Mouse (Mus musculus): Measurements from ENCODE around the gene Rab33b. TPM values are rescaled to one million over a fixed set of nuclear protein-coding genes. Genes with fewer than 3 reads are reported as not detected.
A peak's percentile ranks its signal among the peaks of the same experiment; 100 is the strongest.

The Rab33b gene
- polyA plus RNA-seq, 1 experiment from 2014 or later: 13.6 TPM

DNA sequence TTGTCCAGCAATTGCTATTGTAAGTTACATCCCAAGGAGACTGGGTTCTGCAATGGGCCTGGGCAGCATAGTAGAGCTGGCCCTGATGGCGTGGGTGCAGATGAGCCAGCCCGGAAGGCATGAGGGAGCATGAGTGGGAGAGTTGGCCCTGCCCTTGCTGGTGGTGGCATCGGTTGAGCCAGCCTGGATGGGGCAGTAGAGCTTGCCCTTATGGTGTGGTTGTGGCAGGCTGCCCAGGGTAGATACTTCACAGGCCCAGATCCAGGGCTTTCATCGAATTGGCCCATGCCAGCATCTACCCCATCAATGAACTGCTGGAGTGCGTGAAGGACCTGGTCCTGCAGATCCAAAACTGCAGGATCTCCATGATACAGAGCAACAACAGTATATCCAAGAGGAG lies 28.3 kb downstream of the Rab33b start:
- no peaks in the 10 kb centered on the region for H3K27me3 ChIP-seq (replicated peaks)
- no peak overlapping the region for H3K4me2 ChIP-seq
- H3K4me3 ChIP-seq: no peak overlapping the region
- H3K9ac ChIP-seq: no peak overlapping the region
- no peak for ATAC-seq (ENCODE audit: extremely low read depth, insufficient number of reproducible peaks, low FRiP score, low TSS enrichment)
- H3K27ac ChIP-seq (replicated peaks): no peak overlapping the region
- WGBS: 84% methylated on average over 5 of the region's 5 CpGs
- H3K9me3 ChIP-seq: no peaks in the 10 kb centered on the region
- peaks cover 11% of the 10 kb centered on the region for H3K36me3 ChIP-seq
- 0 out of 2 replicates have a peak, but pooled peaks cover 4% of the 10 kb centered on the region for H3K4me1 ChIP-seq

DNA sequence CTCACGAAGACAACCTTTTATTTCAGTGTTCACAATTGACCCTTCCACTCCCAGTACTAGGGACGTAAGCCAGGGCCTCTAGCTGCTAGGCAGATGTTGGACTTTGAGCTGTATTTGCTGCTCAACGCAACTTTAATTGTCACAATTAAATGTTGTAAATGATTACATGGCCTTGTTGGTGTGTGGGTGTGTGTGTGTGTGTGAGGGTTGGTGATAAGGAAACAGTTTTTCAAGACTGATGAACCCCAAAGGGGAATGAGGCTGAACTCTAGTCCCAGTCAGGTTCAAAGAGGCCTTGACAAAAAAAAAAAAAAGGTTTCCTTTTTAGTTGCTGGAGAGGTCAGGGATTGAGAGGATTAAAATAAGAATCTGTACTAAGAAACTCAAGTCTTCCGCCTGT lies 33.7 kb downstream of the Rab33b start:
- Histone ChIP-seq H3K36me3 (peaks cover 57% of the 10 kb centered on the region), H3K9ac (no peak overlapping the region), H3K27ac (replicated peaks) (no peak overlapping the region), H3K27me3 (replicated peaks) (no peaks in the 10 kb centered on the region), H3K4me3 (no peak overlapping the region), H3K9me3 (no peaks in the 10 kb centered on the region), H3K4me1 (no peaks in the 10 kb centered on the region), H3K4me2 (no peak overlapping the region)
- no peak for ATAC-seq (ENCODE audit: extremely low read depth, insufficient number of reproducible peaks, low FRiP score, low TSS enrichment)
- 83% methylated on average over 4 of the region's 4 CpGs for WGBS

DNA sequence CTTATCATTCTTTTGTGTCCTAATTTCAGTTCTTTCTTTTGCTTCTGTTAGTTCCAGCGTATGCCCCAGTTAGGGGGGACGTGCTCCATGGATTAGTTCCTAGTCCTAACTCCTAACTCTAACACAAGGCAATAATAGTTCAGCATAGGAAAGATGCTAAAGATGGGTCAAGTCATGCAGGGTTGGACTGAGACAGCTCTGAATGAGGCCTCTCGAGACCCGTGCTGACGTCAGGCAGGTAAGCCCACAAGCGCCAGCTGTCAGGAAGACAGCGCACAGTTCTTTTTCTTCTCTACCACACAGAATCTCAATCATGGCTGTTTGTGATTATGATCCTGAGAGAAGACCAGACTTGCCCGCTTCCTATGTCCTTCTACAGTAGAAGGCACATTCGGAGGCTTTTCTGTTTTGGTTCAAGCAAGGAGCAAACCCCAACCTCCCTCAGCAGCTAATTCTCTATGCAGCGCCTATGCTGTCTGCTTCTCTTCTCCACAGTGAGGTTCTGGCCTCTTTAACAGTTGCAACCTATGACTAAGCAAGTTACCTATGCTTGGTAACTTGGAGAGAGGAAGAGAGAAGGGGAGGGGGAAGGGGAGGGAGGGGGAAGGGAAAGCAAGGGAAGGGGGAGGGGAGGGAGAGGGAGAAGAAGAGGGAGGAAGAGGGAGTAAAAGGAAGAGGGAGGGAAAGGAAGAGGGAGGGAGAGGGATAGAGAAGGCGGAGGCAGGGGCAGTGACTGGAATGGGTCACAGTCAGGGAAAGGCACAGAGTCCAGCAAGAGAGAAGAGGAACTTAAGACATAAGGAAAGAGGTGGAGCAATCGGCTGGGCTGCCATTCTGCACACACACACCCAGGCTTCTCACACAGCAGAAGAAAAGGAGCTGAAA lies 34.4 kb downstream of the Rab33b start:
- WGBS: 75% methylated on average over 12 of the region's 12 CpGs
- ATAC-seq (ENCODE audit: extremely low read depth, insufficient number of reproducible peaks, low FRiP score, low TSS enrichment): no peak
- Histone ChIP-seq H3K27ac (replicated peaks) (no peak overlapping the region), H3K4me1 (no peaks in the 10 kb centered on the region), H3K9me3 (no peaks in the 10 kb centered on the region), H3K4me3 (no peak overlapping the region), H3K9ac (no peak overlapping the region), H3K27me3 (replicated peaks) (no peaks in the 10 kb centered on the region), H3K36me3 (peaks cover 64% of the 10 kb centered on the region), H3K4me2 (0 out of 2 replicates have a peak overlapping the region, but pooled peaks have one; percentile 2)

GRCm38 (mm10) chr3:51518763-51519121 lies 35.0 kb downstream of the Rab33b start:
- Histone ChIP-seq H3K27ac (replicated peaks) (no peak overlapping the region), H3K4me1 (no peaks in the 10 kb centered on the region), H3K9me3 (no peaks in the 10 kb centered on the region), H3K4me2 (0 out of 2 replicates have a peak overlapping the region, but pooled peaks have one; percentile 2), H3K36me3 (peaks cover 70% of the 10 kb centered on the region), H3K9ac (no peak overlapping the region), H3K4me3 (no peak overlapping the region), H3K27me3 (replicated peaks) (no peaks in the 10 kb centered on the region)
- WGBS: 71% methylated on average over 8 of the region's 8 CpGs
- ATAC-seq (ENCODE audit: extremely low read depth, insufficient number of reproducible peaks, low FRiP score, low TSS enrichment): no peak

- Histone ChIP-seq H3K9me3 (no peaks in the 10 kb centered on the region), H3K4me2 (no peak overlapping the region), H3K9ac (no peak overlapping the region), H3K4me3 (no peak overlapping the region), H3K4me1 (no peaks in the 10 kb centered on the region), H3K27me3 (replicated peaks) (no peaks in the 10 kb centered on the region), H3K36me3 (peaks cover 86% of the 10 kb centered on the region), H3K27ac (replicated peaks) (no peak overlapping the region)
- 83% methylated on average over 14 of the region's 14 CpGs for WGBS
- ATAC-seq (ENCODE audit: extremely low read depth, insufficient number of reproducible peaks, low FRiP score, low TSS enrichment): no peak
Observed at GRCm38 (mm10) chr3:51521262-51521661, 37.5 kb downstream of the Rab33b start.

GRCm38 (mm10) chr3:51525186-51525785 lies 41.6 kb downstream of the Rab33b start:
- 81% methylated on average over 16 of the region's 16 CpGs for WGBS
- no peak for ATAC-seq (ENCODE audit: extremely low read depth, insufficient number of reproducible peaks, low FRiP score, low TSS enrichment)

GRCm38 (mm10) chr3:51526891-51527290 lies 43.2 kb downstream of the Rab33b start:
- H3K36me3 ChIP-seq: peaks cover 98% of the 10 kb centered on the region
- H3K9me3 ChIP-seq: no peaks in the 10 kb centered on the region
- H3K4me3 ChIP-seq: no peak overlapping the region
- H3K4me2 ChIP-seq: no peak overlapping the region
- H3K27me3 ChIP-seq (replicated peaks): no peaks in the 10 kb centered on the region
- 86% methylated on average over 13 of the region's 13 CpGs for WGBS
- H3K27ac ChIP-seq (replicated peaks): no peak overlapping the region
- ATAC-seq (ENCODE audit: extremely low read depth, insufficient number of reproducible peaks, low FRiP score, low TSS enrichment): no peak
- H3K9ac ChIP-seq: no peak overlapping the region
- H3K4me1 ChIP-seq: no peaks in the 10 kb centered on the region

More at GRCm38 (mm10) chr3:51525186-51525785, 41.6 kb downstream of the Rab33b start:
- no peak overlapping the region for H3K4me2 ChIP-seq
- no peaks in the 10 kb centered on the region for H3K9me3 ChIP-seq
- H3K36me3 ChIP-seq: peaks cover 98% of the 10 kb centered on the region
- no peak overlapping the region for H3K4me3 ChIP-seq
- no peak overlapping the region for H3K9ac ChIP-seq
- H3K27ac ChIP-seq (replicated peaks): no peak overlapping the region
- no peaks in the 10 kb centered on the region for H3K4me1 ChIP-seq
- no peaks in the 10 kb centered on the region for H3K27me3 ChIP-seq (replicated peaks)

DNA sequence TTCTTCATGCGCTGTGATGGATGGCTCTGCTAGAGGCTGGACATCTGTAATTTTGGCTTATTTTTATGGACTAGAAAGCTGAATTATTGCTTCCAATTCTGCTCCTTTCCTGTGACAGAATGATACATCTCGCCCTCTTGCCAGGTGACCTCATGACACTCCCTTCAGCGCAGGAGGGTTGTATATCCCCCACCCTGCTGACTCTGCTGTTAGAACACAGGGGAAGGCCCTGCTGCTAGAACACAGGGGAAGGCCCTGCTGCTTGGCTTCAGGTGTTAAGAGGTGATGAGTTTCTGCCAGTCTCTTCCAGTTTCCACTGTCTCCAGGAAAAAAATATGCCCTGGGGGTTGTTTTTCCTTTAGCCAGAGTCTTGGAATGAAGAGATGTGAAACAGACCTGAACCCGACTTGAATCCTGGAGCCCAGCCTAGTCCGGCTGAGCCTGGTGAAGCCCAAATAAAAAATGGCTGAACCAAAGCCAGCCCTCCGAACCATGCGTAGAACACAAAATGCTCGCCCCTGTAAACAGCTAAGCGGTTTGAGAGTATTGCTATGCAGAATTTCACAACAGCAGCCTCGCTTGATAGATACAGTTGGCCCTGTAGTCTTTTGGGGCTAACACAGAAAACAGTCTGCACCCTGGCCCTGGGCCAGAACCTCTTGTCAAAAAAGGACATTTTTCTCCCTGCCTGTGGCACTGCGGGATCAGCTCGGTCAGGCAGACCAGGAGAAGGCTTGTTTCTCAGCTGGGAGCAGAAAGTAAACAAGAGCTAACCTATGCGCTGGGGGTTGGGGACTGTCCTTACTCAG lies 48.0 kb downstream of the Rab33b start:
- H3K9me3 ChIP-seq: no peaks in the 10 kb centered on the region
- peaks cover 96% of the 10 kb centered on the region for H3K36me3 ChIP-seq
- H3K27ac ChIP-seq (replicated peaks): peak overlapping the region; percentile 17; the same call in 1 of the 2 replicates
- H3K4me1 ChIP-seq: no peaks in the 10 kb centered on the region
- ATAC-seq (ENCODE audit: extremely low read depth, insufficient number of reproducible peaks, low FRiP score, low TSS enrichment): no peak
- WGBS: 77% methylated on average over 13 of the region's 13 CpGs
- H3K4me2 ChIP-seq: no peak overlapping the region
- no peaks in the 10 kb centered on the region for H3K27me3 ChIP-seq (replicated peaks)
- no peak overlapping the region for H3K9ac ChIP-seq
- H3K4me3 ChIP-seq: no peak overlapping the region

- Histone ChIP-seq H3K9me3 (no peaks in the 10 kb centered on the region), H3K27me3 (replicated peaks) (no peaks in the 10 kb centered on the region), H3K36me3 (peaks cover 95% of the 10 kb centered on the region), H3K4me2 (no peak overlapping the region), H3K27ac (replicated peaks) (peak overlapping the region; percentile 17), H3K4me3 (no peak overlapping the region), H3K4me1 (no peaks in the 10 kb centered on the region), H3K9ac (no peak overlapping the region)
- ATAC-seq (ENCODE audit: extremely low read depth, insufficient number of reproducible peaks, low FRiP score, low TSS enrichment): no peak
- 81% methylated on average over 5 of the region's 5 CpGs for WGBS
Observed at GRCm38 (mm10) chr3:51532282-51532620, 48.5 kb downstream of the Rab33b start.

GRCm38 (mm10) chr3:51533573-51533972 lies 49.9 kb downstream of the Rab33b start:
- Histone ChIP-seq H3K36me3 (peaks cover 96% of the 10 kb centered on the region), H3K9ac (no peak overlapping the region), H3K4me2 (no peak overlapping the region), H3K9me3 (no peaks in the 10 kb centered on the region), H3K4me1 (no peaks in the 10 kb centered on the region), H3K4me3 (no peak overlapping the region), H3K27ac (replicated peaks) (no peak overlapping the region), H3K27me3 (replicated peaks) (no peaks in the 10 kb centered on the region)
- ATAC-seq (ENCODE audit: extremely low read depth, insufficient number of reproducible peaks, low FRiP score, low TSS enrichment): no peak
- 81% methylated on average over 5 of the region's 5 CpGs for WGBS

DNA sequence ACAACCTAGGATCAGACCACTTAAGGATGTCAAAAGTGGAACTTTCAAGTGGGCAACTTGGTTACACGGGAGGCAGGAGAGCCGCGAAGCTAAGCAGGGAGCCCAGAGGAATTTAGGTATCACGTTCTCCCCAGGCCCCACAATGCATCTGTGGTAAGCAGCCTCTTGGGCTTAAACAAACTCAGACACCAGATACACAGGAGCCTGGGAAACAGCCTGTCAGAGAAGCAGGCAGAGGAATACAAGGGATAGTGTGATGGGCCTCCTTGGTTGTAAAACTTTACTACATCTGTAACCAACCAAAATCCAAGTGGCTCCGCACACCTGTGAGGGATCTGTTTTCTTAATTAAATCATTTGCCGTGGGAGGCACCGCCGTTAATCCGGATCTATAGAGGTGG lies 50.3 kb downstream of the Rab33b start:
- peaks cover 96% of the 10 kb centered on the region for H3K36me3 ChIP-seq
- WGBS: 76% methylated on average over 9 of the region's 9 CpGs
- no peak for ATAC-seq (ENCODE audit: extremely low read depth, insufficient number of reproducible peaks, low FRiP score, low TSS enrichment)

More for the DNA sequence above, 50.3 kb downstream of the Rab33b start:
- Histone ChIP-seq H3K27ac (replicated peaks) (no peak overlapping the region), H3K27me3 (replicated peaks) (no peaks in the 10 kb centered on the region), H3K4me2 (no peak overlapping the region), H3K9me3 (no peaks in the 10 kb centered on the region), H3K4me1 (no peaks in the 10 kb centered on the region), H3K4me3 (no peak overlapping the region), H3K9ac (no peak overlapping the region)
